Mouse (Mus musculus) frontal cortex, postnatal 36 days (tissue): ENCODE data around the gene Dock1.

Experiments used
- DNase-seq, 2 experiments: peaks; one replicate each; pipeline ENCODE4 v3.0.0; 2022; ENCODE audit warnings: low spot score in 2 of 2

Gene Dock1

DNA sequence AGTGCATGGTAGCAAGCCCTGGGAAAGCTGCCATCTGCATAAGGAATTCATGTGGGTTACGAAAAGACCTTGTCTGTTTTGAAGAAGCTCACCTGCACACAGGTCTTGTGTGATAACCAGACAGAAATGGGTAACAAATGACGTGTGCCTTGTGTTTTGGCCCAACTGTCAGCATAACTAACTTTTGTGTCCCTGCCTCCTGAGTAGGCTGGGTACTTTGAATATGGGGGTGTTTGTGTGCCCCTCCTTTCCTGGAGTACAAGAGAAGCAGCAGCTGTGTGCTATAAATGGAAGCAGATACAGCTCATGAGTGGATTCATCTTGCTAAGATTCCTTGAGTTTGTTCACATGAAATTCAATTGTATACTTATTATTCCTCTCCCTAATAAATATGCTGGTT is 480.5 kb downstream of the Dock1 start:
- peak; percentile 27 to 53 for DNase-seq

DNA sequence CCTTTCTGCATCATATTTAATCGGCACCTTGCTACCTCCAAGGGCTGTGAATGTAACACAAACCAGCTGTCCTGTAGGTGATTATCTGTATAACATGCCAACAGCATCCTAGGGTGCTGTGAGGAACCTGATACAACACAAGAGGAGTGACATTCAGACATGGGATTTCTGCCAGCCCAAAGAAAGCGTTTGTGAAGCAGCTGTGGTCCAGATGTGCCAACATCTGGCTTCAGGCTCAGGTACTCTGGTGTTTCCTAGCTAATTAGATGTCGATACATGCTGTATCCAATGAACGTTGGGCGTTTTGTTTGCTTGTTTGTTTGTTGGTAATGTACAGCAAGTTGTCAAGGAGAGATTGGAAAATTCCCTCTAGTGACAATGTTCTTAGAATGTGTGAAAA is 487.1 kb downstream of the Dock1 start:
- DNase-seq = no peak

- DNase-seq = no peak
These were observed 487.9 kb downstream of the Dock1 start for GRCm38 (mm10) chr7:135158381-135158780.

GRCm38 (mm10) chr7:135159606-135160005 is 489.2 kb downstream of the Dock1 start:
- DNase-seq = no peak

- DNase-seq = peak; percentile 38 to 76
These were observed 494.7 kb downstream of the Dock1 start for GRCm38 (mm10) chr7:135165155-135165554.

DNA sequence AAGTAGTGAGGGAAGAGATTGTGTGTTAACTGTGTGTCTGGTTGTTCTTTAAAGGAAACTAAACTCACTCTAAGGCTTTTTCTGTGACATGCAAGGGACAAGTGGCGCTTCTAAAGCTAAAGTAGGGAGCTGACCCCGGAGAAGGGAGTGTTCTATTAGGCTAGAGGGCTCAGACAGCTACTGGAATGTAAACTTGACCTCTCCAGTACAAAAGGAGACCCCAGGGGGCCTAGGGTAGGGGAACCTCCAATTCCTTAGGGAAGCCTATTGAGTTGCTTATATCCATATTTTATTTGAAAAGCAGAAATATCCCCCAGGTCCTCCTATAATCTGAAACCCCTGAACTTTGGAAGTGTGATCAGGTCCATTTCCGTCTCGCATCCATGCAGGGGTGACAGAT is 499.5 kb downstream of the Dock1 start:
- DNase-seq = no peak

DNA sequence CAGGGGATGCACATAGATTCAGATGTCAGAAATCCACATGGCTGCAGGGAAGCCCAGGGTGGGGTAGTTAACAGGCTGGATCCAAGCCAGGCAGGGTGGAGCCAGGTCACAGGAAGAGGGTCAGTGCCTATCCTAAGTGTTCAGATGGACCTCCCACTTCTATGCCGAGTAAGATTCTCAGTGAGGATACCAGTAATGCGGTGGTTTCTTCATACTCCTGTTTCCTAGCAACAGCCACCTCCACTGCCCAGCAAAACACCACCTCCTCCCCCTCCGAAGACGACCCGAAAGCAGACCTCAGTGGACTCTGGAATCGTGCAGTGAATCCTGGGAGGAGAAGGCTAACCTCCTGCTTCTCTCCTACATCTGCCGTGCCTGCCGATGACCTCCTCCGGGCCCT is 501.8 kb downstream of the Dock1 start:
- DNase-seq = peak in 1 of 2 experiments; percentile 18

DNA sequence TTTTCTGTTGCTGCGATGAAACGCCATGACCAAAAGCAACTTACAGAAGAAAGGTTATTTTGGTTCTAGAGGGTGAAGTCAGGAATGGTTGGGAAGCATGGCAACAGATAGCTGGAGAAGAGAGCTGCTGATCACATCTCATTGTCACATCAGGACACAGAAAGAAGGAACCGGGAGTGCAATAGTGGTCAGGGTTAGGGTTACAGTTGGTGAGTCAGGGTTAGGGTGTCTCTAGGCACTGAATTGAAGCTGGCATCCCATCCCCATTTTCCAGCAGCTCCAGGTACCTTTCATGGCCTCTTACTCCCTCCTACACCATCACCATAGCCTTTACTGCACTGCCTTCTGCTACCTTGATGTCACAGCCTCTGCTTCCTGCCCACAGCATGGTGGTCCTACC is 523.7 kb downstream of the Dock1 start:
- DNase-seq = no peak

- no peak for DNase-seq
These were observed 525.2 kb downstream of the Dock1 start for GRCm38 (mm10) chr7:135195631-135196030.

DNA sequence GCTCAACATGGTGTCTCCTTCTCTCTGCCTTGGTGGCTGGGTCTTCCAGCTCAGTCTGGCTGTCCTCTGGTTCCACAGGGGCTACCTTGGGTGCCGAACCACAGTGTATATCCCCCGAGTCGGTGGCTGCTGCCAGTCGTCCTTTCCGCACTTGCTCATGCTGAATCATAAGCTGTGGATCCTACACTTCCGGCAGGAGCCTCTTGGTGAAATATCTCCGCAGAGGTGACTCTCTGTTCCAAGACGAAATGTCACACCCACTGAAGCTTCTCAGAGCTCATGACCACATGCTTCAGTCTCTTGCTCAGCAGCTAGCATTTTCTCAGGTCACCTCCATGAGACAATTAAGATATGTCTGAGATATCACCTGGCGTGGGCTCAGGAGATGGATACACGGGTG is 526.4 kb downstream of the Dock1 start:
- DNase-seq = peak in 1 of 2 experiments; percentile 14

DNA sequence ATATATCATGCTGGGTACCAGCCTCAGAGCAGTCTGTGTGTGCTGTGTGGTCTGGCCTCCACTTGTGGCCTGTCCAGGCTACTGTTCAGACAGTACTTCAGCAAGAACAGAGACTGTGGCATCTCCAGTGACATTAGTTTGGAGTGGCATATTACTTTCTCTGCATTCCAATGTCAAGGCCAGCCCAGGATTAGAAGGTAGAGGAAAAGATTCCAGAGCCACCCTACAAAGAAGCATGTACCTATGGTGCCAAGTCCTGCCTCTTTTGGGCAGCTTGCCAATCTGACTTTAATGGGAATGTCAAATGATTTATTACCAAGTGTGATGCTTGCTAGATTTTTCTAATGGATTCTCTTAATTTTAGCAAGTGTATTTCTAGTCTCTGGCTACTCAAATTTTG is 533.5 kb downstream of the Dock1 start:
- DNase-seq = no peak

DNA sequence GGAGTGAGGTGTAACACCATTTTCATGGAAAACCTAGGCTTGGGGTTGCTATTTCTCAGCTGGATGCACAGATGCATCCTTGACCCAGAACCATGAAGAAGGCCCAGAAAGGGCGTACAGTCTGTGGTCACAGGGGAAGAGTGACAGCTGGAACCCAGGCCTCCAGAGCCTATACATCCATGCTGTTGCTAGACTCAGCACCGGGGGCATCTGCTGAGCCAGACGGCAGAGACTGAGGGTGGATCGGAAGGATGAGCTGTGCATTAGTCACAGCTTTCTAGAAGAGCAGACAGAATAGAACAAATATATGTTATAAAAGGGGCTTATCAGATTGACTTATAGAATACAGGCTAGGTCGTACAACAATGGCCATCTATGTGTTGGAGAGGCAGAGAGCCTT is 534.7 kb downstream of the Dock1 start:
- peak; percentile 56 to 68 for DNase-seq

GRCm38 (mm10) chr7:135208947-135209567 is 538.6 kb downstream of the Dock1 start:
- DNase-seq = no peak

DNA sequence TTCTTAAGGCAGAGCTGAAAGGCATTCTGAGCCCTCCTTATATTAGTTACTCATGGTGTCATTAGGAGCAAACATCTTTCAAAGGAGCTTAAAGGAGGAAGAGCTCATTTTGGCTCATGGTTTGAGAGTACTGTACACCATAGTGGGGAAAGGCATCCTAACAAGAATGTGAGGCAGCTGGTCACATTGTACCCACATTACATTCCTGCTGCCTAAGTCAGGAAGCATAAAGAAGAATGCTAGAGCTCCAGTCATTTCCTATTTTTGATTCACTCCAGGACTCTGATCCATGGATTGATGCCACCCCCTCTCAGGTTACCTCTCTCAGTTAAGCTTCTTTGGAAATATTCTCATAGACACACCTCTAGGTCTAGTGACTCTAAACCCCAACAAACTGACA is 539.8 kb downstream of the Dock1 start:
- no peak for DNase-seq

- DNase-seq = no peak
These were observed 540.4 kb downstream of the Dock1 start for GRCm38 (mm10) chr7:135210831-135211230.

DNA sequence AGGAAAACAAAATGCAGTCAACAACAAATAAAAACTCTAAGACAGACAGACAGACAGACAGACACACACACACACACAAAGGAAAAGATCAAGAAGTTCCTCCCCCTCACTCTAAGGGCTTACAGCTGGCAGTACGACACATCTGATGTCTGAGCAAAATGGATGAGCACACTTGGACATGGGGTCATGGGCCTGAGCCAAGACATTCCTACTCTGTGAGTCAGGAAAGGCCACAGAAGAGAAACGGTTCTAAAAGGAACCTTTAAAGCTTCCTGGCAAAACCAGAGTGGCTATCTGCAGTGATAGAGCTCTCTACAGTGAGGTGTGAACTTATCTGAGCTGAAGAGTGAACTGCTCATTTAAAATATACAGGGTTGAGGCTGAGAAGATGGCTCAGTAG is 542.1 kb downstream of the Dock1 start:
- no peak for DNase-seq

GRCm38 (mm10) chr7:135221475-135221874 is 551.0 kb downstream of the Dock1 start:
- DNase-seq = no peak
